Mouse (Mus musculus) CD4-positive, CD25-positive, alpha-beta regulatory T cell, adult 4 months (primary cell): ENCODE results near the gene Zfp574. TPM values are rescaled to one million over a fixed set of nuclear protein-coding genes. Genes with fewer than 3 reads are reported as not detected.
"Not testable (repeated sequence)": the region's sequence is repeated elsewhere in the genome, so short reads cannot be mapped to it uniquely, and the experiment has no call there.

ENCODE experiments used
- ATAC-seq: one replicate; pipeline ENCODE4 v1.8.0; 2017
- polyA plus RNA-seq, 2 experiments: library from polyadenylated mRNA; unstranded; fragments of 100-300 nt; shearing (Covaris generic); gene quantifications; one replicate each; pipeline ENCODE4 v1.2.1; 2017

Zfp574 gene
- polyA plus RNA-seq = 10 to 100 TPM; 11.3 to 15.1 TPM

- no peak for ATAC-seq
These were observed at the start of gene Zfp574, which contains the start of gene Grik5 for GRCm38 (mm10) chr7:25071979-25072715. TSS of gene Zfp574 (plus strand) at chr7:25072567. TSS of gene Grik5 (minus strand) at chr7:25072346.

GRCm38 (mm10) chr7:25025855-25026439 lies 46.4 kb upstream of the Zfp574 start:
- ATAC-seq = no peak

- no peak for ATAC-seq
These were observed 45.9 kb upstream of the Zfp574 start for GRCm38 (mm10) chr7:25026452-25026851.

- ATAC-seq = peak; percentile 43
These were observed 42.2 kb upstream of the Zfp574 start for GRCm38 (mm10) chr7:25030032-25030753.

- ATAC-seq = no peak
These were observed 40.8 kb upstream of the Zfp574 start for GRCm38 (mm10) chr7:25031528-25031927.

- no peak for ATAC-seq
These were observed 37.6 kb upstream of the Zfp574 start for GRCm38 (mm10) chr7:25034796-25035195.

- ATAC-seq = no peak
These were observed 36.5 kb upstream of the Zfp574 start for GRCm38 (mm10) chr7:25035916-25036315.

GRCm38 (mm10) chr7:25041921-25042320 lies 30.4 kb upstream of the Zfp574 start:
- no peak for ATAC-seq

GRCm38 (mm10) chr7:25044599-25044998 lies 27.8 kb upstream of the Zfp574 start:
- not testable (repeated sequence) for ATAC-seq

- no peak for ATAC-seq
These were observed 25.0 kb upstream of the Zfp574 start for GRCm38 (mm10) chr7:25047363-25047762.

- ATAC-seq = no peak
These were observed 23.0 kb upstream of the Zfp574 start for GRCm38 (mm10) chr7:25049295-25049930.

- no peak for ATAC-seq
These were observed 19.8 kb upstream of the Zfp574 start for GRCm38 (mm10) chr7:25052587-25052986.

- ATAC-seq = no peak
These were observed 15.4 kb upstream of the Zfp574 start for GRCm38 (mm10) chr7:25056951-25057350.

GRCm38 (mm10) chr7:25057888-25058287 lies 14.5 kb upstream of the Zfp574 start:
- ATAC-seq = no peak

- ATAC-seq = no peak
These were observed 14.0 kb upstream of the Zfp574 start for GRCm38 (mm10) chr7:25058394-25058793.

GRCm38 (mm10) chr7:25058836-25059235 lies 13.5 kb upstream of the Zfp574 start:
- ATAC-seq = no peak

- ATAC-seq = no peak
These were observed 9.0 kb upstream of the Zfp574 start for GRCm38 (mm10) chr7:25063346-25063745.

GRCm38 (mm10) chr7:25063900-25064299 lies 8.5 kb upstream of the Zfp574 start:
- no peak for ATAC-seq

GRCm38 (mm10) chr7:25067338-25067737 lies 5.0 kb upstream of the Zfp574 start:
- ATAC-seq = no peak

- ATAC-seq = no peak
These were observed 4.3 kb upstream of the Zfp574 start for GRCm38 (mm10) chr7:25067909-25068656.

- ATAC-seq = no peak
These were observed 3.6 kb upstream of the Zfp574 start for GRCm38 (mm10) chr7:25068724-25069123.

GRCm38 (mm10) chr7:25072716-25073390 lies 486 bp downstream of the Zfp574 start:
- ATAC-seq = no peak
